Mouse (Mus musculus) midbrain, embryonic 16.5 days (tissue): Measurements from ENCODE around the gene Olfr1508. TPM values are rescaled to one million over a fixed set of nuclear protein-coding genes. Genes with fewer than 3 reads are reported as not detected.
"Not testable (repeated sequence)": the region's sequence is repeated elsewhere in the genome, so short reads cannot be mapped to it uniquely, and the experiment has no call there.

Source experiments
- ATAC-seq: fragments of 200-750 bp; cut with Nextera tagmentation; 2 replicates; pipeline ENCODE4 v1.8.0; 2017; ENCODE audit warnings: moderate TSS enrichment
- H3K27ac ChIP-seq: fragments of 300-500 bp; sonication (generic); 2 replicates; pipeline ENCODE4 v1.5.1; 2014; ENCODE audit warnings: mild to moderate bottlenecking, low read length, mixed read lengths
- H3K27me3 ChIP-seq: fragments of 300-500 bp; sonication (generic); 2 replicates; pipeline ENCODE4 v1.6.1; 2014; ENCODE audit warnings: low read depth, low read length, mixed read lengths; ENCODE audit not compliant: control insufficient read depth, insufficient read depth
- H3K36me3 ChIP-seq: fragments of 300-500 bp; sonication (generic); 2 replicates; pipeline ENCODE4 v1.6.1; 2014; ENCODE audit warnings: mild to moderate bottlenecking, low read length, moderate library complexity, mixed read lengths; ENCODE audit not compliant: control insufficient read depth, insufficient read depth
- H3K4me1 ChIP-seq: fragments of 300-500 bp; sonication (generic); 2 replicates; pipeline ENCODE4 v1.6.1; 2014; ENCODE audit warnings: mild to moderate bottlenecking, low read length, mixed read lengths; ENCODE audit not compliant: control insufficient read depth, insufficient read depth
- H3K4me2 ChIP-seq: fragments of 300-500 bp; sonication (generic); 2 replicates; pipeline ENCODE4 v1.6.1; 2014; ENCODE audit warnings: mild to moderate bottlenecking, low read length, mixed read lengths
- H3K4me3 ChIP-seq: fragments of 300-500 bp; sonication (generic); 2 replicates; pipeline ENCODE4 v1.5.1; 2014; ENCODE audit warnings: low read depth, mild to moderate bottlenecking, low read length, moderate library complexity, mixed read lengths
- H3K9ac ChIP-seq: fragments of 300-500 bp; sonication (generic); 2 replicates; pipeline ENCODE4 v1.6.1; 2014; ENCODE audit warnings: low read depth, low read length, mixed read lengths
- H3K9me3 ChIP-seq: fragments of 300-500 bp; sonication (generic); replicated peaks from 2 replicates; pipeline ENCODE4 v1.6.1; 2014; ENCODE audit warnings: mild to moderate bottlenecking, low read length, mixed read lengths; ENCODE audit not compliant: control insufficient read depth, poor library complexity, severe bottlenecking
- WGBS: fragments of 180-500 bp; shearing (Covaris S2); extraction: QIAGEN DNeasy Blood & Tissue Kit; methylation state at CpG from one replicate; pipeline ENCODE4 v1.1.7; 2014; 5-methylcytosine and 5-hydroxymethylcytosine counted together
- polyA plus RNA-seq: library from polyadenylated mRNA; unstranded; fragments of >200 nt; fragmentation: Nextera tagmentation; extraction: Ambion mirVana; gene quantifications from 2 replicates; pipeline ENCODE4 v1.2.1, GENCODE M21; 2015

Gene Olfr1508
- not detected in 2 replicates for polyA plus RNA-seq

- Histone ChIP-seq H3K9me3 (no peaks in the 10 kb centered on the region), H3K4me1 (no peaks in the 10 kb centered on the region), H3K9ac (no peak within 1 kb of the TSS), H3K4me2 (no peak within 1 kb of the TSS), H3K36me3 (no peaks in the 10 kb centered on the region), H3K27ac (no peak within 1 kb of the TSS), H3K27me3 (no peaks in the 10 kb centered on the region), H3K4me3 (no peak within 1 kb of the TSS)
- 68% methylated on average over 2 of the region's 2 CpGs for WGBS
- ATAC-seq, result no peak
These were observed at the start of gene Olfr1508 for GRCm38 (mm10) chr14:52467395-52467794. TSS of gene Olfr1508 (minus strand) at chr14:52467495.

DNA sequence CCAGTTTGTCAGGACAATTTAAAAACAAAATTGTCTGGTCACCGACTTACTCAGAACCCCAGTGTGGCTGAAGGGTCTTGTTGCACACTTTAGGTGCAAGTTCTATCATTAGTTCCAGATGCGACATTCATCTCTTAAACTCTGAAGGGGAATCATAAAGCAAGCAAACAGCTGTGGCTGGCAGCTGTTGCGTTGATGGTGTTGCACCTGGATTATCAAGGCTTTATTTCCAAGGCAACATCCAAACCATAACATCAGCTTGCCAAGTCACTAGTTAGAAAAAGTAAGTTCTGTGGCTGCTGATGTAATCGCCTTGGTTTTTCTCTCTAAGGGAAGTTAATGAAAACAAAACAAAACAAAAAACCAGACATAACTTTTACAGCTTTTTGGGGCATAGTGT is 28.2 kb upstream of the Olfr1508 start, which contains the start of gene Olfr1507:
Olfr1507 (minus strand) TSS at position 234 of the 400 bp plus-strand sequence.
- no peaks in the 10 kb centered on the region for H3K9me3 ChIP-seq
- ATAC-seq, result no peak
- 88% methylated on average over 4 of the region's 4 CpGs for WGBS

GRCm38 (mm10) chr14:52465738-52466137 is 1.6 kb downstream of the Olfr1508 start:
- Histone ChIP-seq H3K4me1 (no peaks in the 10 kb centered on the region), H3K4me3 (no peak overlapping the region), H3K27me3 (no peaks in the 10 kb centered on the region), H3K36me3 (no peaks in the 10 kb centered on the region), H3K4me2 (no peak overlapping the region), H3K9ac (no peak overlapping the region), H3K9me3 (no peaks in the 10 kb centered on the region), H3K27ac (no peak overlapping the region)
- no peak for ATAC-seq
- 94% methylated on average over 1 of the region's 1 CpGs for WGBS

More for the DNA sequence above, 28.2 kb upstream of the Olfr1508 start, which contains the start of gene Olfr1507:
- no peaks in the 10 kb centered on the region for H3K36me3 ChIP-seq
- H3K4me2 ChIP-seq, result no peak within 1 kb of the TSS
- no peak within 1 kb of the TSS for H3K9ac ChIP-seq
- H3K27ac ChIP-seq, result no peak within 1 kb of the TSS
- H3K4me1 ChIP-seq, result no peaks in the 10 kb centered on the region
- H3K4me3 ChIP-seq, result no peak within 1 kb of the TSS
- no peaks in the 10 kb centered on the region for H3K27me3 ChIP-seq

- no peaks in the 10 kb centered on the region for H3K27me3 ChIP-seq
- ATAC-seq, result no peak
- no peak overlapping the region for H3K27ac ChIP-seq
- H3K9ac ChIP-seq, result no peak overlapping the region
- no peaks in the 10 kb centered on the region for H3K9me3 ChIP-seq
- no peak overlapping the region for H3K4me2 ChIP-seq
- no peaks in the 10 kb centered on the region for H3K4me1 ChIP-seq
- no peak overlapping the region for H3K4me3 ChIP-seq
- H3K36me3 ChIP-seq, result no peaks in the 10 kb centered on the region
These were observed 5.4 kb downstream of the Olfr1508 start for GRCm38 (mm10) chr14:52461928-52462327.

GRCm38 (mm10) chr14:52451138-52451537 is 16.2 kb downstream of the Olfr1508 start:
- ATAC-seq, result no peak

DNA sequence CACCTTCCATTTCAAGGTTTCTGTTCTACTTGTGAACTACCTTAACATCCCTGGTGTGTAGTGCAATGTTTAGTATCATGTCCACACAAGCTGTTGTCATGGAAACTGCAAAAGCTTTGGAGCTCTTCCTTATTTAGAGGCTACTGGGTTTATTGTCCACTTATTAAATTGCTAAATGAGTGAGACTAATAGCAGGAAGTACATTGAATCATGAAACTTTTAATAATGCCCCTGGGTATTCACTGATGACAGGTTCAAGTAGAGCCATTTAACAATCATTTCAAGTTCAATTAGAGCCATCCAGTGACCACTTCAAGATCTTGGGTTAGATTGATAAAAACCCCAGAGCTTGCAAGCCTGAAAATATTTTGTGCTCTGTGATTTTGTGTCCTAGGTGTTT is 24.6 kb downstream of the Olfr1508 start, which contains the start of gene Olfr1509:
Olfr1509 (plus strand) TSS at position 301 of the 400 bp plus-strand sequence.
- Histone ChIP-seq H3K27ac (no peak within 1 kb of the TSS), H3K4me1 (no peaks in the 10 kb centered on the region), H3K9me3 (no peaks in the 10 kb centered on the region), H3K4me3 (no peak within 1 kb of the TSS), H3K4me2 (no peak within 1 kb of the TSS), H3K36me3 (no peaks in the 10 kb centered on the region), H3K27me3 (no peaks in the 10 kb centered on the region), H3K9ac (no peak within 1 kb of the TSS)
- no peak for ATAC-seq

More at GRCm38 (mm10) chr14:52451138-52451537, 16.2 kb downstream of the Olfr1508 start:
- H3K27ac ChIP-seq, result no peak overlapping the region
- 90% methylated on average over 8 of the region's 8 CpGs for WGBS
- H3K4me3 ChIP-seq, result no peak overlapping the region
- H3K4me2 ChIP-seq, result no peak overlapping the region
- H3K9ac ChIP-seq, result no peak overlapping the region
- no peaks in the 10 kb centered on the region for H3K4me1 ChIP-seq
- no peaks in the 10 kb centered on the region for H3K27me3 ChIP-seq
- no peaks in the 10 kb centered on the region for H3K36me3 ChIP-seq
- H3K9me3 ChIP-seq, result no peaks in the 10 kb centered on the region

DNA sequence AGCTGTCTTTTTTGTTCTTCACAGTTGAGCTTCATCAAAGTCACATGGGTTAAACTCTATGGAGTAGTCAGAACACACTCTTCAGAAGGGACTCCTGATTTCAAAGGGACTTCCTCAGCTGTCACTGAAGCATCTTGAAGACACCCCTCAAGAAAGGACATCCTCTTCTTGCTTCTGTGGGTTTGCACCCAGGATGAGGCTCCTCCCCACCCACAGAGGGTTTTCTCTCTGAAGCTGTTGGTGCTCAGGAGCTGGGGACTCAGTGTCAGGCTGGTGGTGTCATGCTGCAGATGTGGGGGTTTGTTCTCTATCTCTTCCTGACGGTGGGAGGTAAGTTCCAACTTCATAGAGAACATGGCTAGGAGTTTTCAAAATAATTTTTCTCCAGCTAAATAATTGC is 39.6 kb downstream of the Olfr1508 start:
- 91% methylated on average over 1 of the region's 1 CpGs for WGBS

DNA sequence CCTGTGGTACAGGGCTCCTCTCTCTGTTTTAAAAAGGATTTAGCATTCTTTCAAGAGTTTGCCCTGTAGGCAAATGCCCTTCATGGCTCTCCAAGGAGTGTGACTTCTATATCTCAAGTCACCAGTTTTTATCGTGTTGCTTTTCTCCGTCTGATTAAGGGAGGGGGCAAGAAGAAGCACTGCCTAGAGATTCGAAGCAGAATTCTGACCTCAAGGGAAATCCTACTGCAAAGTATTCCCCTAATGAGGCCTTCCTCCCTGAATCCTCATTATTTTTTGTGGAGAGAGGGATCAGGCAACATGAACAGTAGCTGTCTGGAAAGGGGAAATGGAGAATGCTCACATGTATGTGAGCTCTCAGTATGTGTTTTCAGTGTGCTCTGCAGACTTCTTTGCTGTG is 53.0 kb downstream of the Olfr1508 start, which contains the start of gene Olfr1510:
Olfr1510 (minus strand) TSS at position 101 of the 400 bp plus-strand sequence.
- 90% methylated on average over 3 of the region's 3 CpGs for WGBS
- no peak within 1 kb of the TSS for H3K4me3 ChIP-seq
- no peak within 1 kb of the TSS for H3K27ac ChIP-seq
- H3K9me3 ChIP-seq, result no peaks in the 10 kb centered on the region
- ATAC-seq, result no peak
- no peaks in the 10 kb centered on the region for H3K36me3 ChIP-seq
- no peaks in the 10 kb centered on the region for H3K27me3 ChIP-seq
- no peak within 1 kb of the TSS for H3K4me2 ChIP-seq
- no peak within 1 kb of the TSS for H3K9ac ChIP-seq
- no peaks in the 10 kb centered on the region for H3K4me1 ChIP-seq

More for the DNA sequence above, 39.6 kb downstream of the Olfr1508 start:
- no peak for ATAC-seq
- no peaks in the 10 kb centered on the region for H3K4me1 ChIP-seq
- H3K4me2 ChIP-seq, result no peak overlapping the region
- H3K27me3 ChIP-seq, result no peaks in the 10 kb centered on the region
- no peaks in the 10 kb centered on the region for H3K9me3 ChIP-seq
- no peak overlapping the region for H3K9ac ChIP-seq
- no peaks in the 10 kb centered on the region for H3K36me3 ChIP-seq
- H3K27ac ChIP-seq, result no peak overlapping the region
- no peak overlapping the region for H3K4me3 ChIP-seq

DNA sequence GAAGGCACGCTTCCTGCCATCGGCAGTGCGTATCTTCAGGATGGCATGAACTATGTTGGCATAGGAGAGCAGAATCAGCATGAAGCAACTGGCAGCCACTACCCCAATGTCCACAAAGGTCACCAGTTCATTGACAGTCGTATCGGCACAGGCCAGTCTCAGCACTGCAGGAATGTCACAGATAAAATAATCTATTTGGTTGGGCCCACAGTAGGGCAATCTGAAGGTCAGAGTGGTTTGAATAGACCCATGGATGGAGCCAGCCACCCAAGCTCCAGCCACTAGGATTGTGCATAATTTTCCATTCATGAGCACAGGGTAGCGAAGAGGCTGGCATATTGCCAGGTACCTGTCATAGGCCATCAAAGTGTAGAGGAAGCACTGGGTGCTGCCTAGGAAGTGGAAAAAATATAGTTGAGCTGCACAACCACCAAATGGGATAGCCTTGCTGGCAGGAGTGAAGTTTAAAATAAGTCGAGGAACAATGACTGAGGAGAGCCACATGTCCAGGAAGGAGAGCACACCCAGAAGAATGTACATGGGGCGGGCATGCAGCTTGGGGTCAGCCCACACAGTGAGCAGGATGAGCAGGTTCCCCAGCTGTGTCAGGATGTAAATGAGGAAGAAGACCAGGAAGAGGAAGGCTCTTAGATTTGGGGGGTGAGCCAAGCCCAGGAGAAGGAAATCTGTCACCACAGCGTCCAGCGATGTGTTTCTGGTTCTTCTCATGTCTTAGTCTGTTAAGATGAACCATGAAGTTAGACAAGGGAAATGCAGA is 57.0 kb downstream of the Olfr1508 start:
- not testable (repeated sequence) for ATAC-seq, H3K4me1 ChIP-seq, H3K9me3 ChIP-seq, H3K9ac ChIP-seq, H3K36me3 ChIP-seq, H3K27ac ChIP-seq, H3K27me3 ChIP-seq, H3K4me2 ChIP-seq, H3K4me3 ChIP-seq
- WGBS, result 74% methylated on average over 7 of the region's 10 CpGs
